Mouse (Mus musculus) stomach, embryonic 14.5 days (tissue): Measurements from ENCODE around the gene Ifi208. TPM values are rescaled to one million over a fixed set of nuclear protein-coding genes. Genes with fewer than 3 reads are reported as not detected.
"Not testable (repeated sequence)": the region's sequence is repeated elsewhere in the genome, so short reads cannot be mapped to it uniquely, and the experiment has no call there.

Experiments used
- ATAC-seq: fragments of 200-750 bp; cut with Nextera tagmentation; 2 replicates; pipeline ENCODE4 v1.8.0; 2017; ENCODE audit warnings: low read depth, moderate TSS enrichment; ENCODE audit not compliant: insufficient number of reproducible peaks, insufficient read depth, low FRiP score
- H3K27ac ChIP-seq: fragments of 300-500 bp; sonication (generic); 2 replicates; pipeline ENCODE4 v1.5.1; 2014; ENCODE audit warnings: mild to moderate bottlenecking, low read length, moderate library complexity, mixed read lengths
- H3K27me3 ChIP-seq: fragments of 300-500 bp; sonication (generic); 2 replicates; pipeline ENCODE4 v1.6.1; 2014; ENCODE audit warnings: low read length, control low read depth, mixed read lengths; ENCODE audit not compliant: control insufficient read depth, insufficient read depth
- H3K36me3 ChIP-seq: fragments of 300-500 bp; sonication (generic); 2 replicates; pipeline ENCODE4 v1.6.1; 2014; ENCODE audit warnings: mild to moderate bottlenecking, control low read depth, low read length, moderate library complexity, mixed read lengths; ENCODE audit not compliant: control insufficient read depth, insufficient read depth
- H3K4me1 ChIP-seq: fragments of 300-500 bp; sonication (generic); 2 replicates; pipeline ENCODE4 v1.6.1; 2014; ENCODE audit warnings: low read length, control low read depth, mixed read lengths; ENCODE audit not compliant: control insufficient read depth, insufficient read depth
- H3K4me2 ChIP-seq: fragments of 300-500 bp; sonication (generic); replicated peaks from 2 replicates; pipeline ENCODE4 v1.6.1; 2014; ENCODE audit warnings: low read depth, low read length, control low read depth
- H3K4me3 ChIP-seq: fragments of 300-500 bp; sonication (generic); 2 replicates; pipeline ENCODE4 v1.5.1; 2014; ENCODE audit warnings: low read depth, low read length, control low read depth
- H3K9ac ChIP-seq: fragments of 300-500 bp; sonication (generic); replicated peaks from 2 replicates; pipeline ENCODE4 v1.6.1; 2014; ENCODE audit warnings: low read depth, mild to moderate bottlenecking, control low read depth, low read length, moderate library complexity, mixed read lengths
- H3K9me3 ChIP-seq: fragments of 300-500 bp; sonication (generic); 2 replicates; pipeline ENCODE4 v1.6.1; 2016; ENCODE audit warnings: low read depth, low read length, control low read depth; ENCODE audit not compliant: control insufficient read depth
- WGBS: fragments of 180-500 bp; shearing (Covaris S2); extraction: QIAGEN DNeasy Blood & Tissue Kit; methylation state at CpG from one replicate; pipeline ENCODE4 v1.1.7; 2014; 5-methylcytosine and 5-hydroxymethylcytosine counted together
- polyA plus RNA-seq: library from polyadenylated mRNA; unstranded; fragments of >200 nt; fragmentation: Nextera tagmentation; extraction: Ambion mirVana; gene quantifications from 2 replicates; pipeline ENCODE4 v1.2.1, GENCODE M21; 2014

Ifi208 gene
- polyA plus RNA-seq = not detected in 2 replicates

DNA sequence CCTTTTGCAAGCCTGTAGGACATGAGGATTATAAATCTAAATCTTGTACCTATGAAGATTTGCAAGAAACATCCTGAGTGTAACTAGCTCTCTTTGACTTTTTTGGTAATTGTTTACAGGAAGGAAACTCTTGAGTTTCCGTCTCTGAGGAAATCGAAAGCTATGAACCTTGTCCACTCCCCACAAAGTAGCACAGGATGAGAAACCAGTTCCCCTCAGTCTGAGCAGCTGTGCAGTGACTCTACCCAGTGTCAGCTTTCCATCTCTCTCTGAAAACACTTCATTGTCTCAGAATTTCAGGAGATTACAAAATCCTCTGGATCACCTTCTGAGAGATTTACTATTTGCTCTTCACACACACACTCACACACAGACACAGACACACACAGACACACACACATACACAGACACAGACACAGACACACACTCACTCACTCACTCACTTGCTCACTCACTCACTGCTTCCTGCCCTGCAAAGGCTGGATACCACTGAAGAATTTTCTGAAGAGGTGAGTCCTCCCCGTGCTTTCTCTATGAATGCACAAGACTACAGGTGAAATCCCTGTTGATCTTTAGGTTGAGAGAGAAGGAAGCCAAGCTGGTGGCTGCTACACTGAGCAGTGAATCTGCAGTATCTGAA is at the start of gene Ifi208:
Gene Ifi208, plus strand, starts transcription at position 218 of the 640 bp plus-strand sequence.
- not testable (repeated sequence) for H3K27ac ChIP-seq, H3K4me1 ChIP-seq, H3K4me2 ChIP-seq, H3K27me3 ChIP-seq, H3K36me3 ChIP-seq, ATAC-seq, H3K9ac ChIP-seq, H3K4me3 ChIP-seq, H3K9me3 ChIP-seq
- 38% methylated on average over 3 of the region's 3 CpGs for WGBS

GRCm38 (mm10) chr1:173624052-173624451 is 49.4 kb upstream of the Ifi208 start:
- no peak overlapping the region for H3K27ac ChIP-seq
- H3K36me3 ChIP-seq = no peaks in the 10 kb centered on the region
- H3K4me2 ChIP-seq = no peak overlapping the region
- H3K9me3 ChIP-seq = no peaks in the 10 kb centered on the region
- 89% methylated on average over 2 of the region's 2 CpGs for WGBS
- no peaks in the 10 kb centered on the region for H3K27me3 ChIP-seq
- H3K4me1 ChIP-seq = no peaks in the 10 kb centered on the region
- no peak for ATAC-seq
- H3K9ac ChIP-seq = no peak overlapping the region
- H3K4me3 ChIP-seq = no peak overlapping the region

DNA sequence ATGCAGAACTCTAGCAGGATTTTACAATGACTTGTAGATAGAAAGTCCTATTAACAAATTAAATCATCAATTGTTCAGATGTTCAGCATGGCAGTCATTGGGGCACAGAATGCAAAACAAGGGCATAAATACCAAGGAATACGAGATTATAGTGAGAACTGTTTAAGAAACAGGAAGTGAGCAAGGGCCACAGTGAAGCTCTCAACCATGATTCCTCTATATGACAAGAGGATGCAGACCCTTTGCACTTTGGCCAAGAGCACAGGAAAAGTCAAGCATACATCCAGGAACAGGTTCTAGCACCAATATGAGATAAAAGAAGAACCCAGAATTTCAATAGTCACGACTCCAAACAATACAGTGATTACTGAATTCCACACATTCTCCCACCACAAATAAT is 46.8 kb upstream of the Ifi208 start:
- H3K27ac ChIP-seq = no peak overlapping the region
- ATAC-seq = no peak

GRCm38 (mm10) chr1:173630622-173631021 is 42.9 kb upstream of the Ifi208 start, which contains the start of gene Ifi209:
Gene Ifi209 (plus strand): TSS chr1:173630917.
- not testable (repeated sequence) for H3K4me2 ChIP-seq, H3K27ac ChIP-seq, H3K27me3 ChIP-seq, H3K9ac ChIP-seq, H3K4me1 ChIP-seq, H3K9me3 ChIP-seq, H3K36me3 ChIP-seq, ATAC-seq, H3K4me3 ChIP-seq
- 77% methylated on average over 2 of the region's 2 CpGs for WGBS

More for the DNA sequence above, 46.8 kb upstream of the Ifi208 start:
- H3K9ac ChIP-seq = no peak overlapping the region
- H3K36me3 ChIP-seq = no peaks in the 10 kb centered on the region
- no peaks in the 10 kb centered on the region for H3K9me3 ChIP-seq
- no peaks in the 10 kb centered on the region for H3K4me1 ChIP-seq
- no peaks in the 10 kb centered on the region for H3K27me3 ChIP-seq
- H3K4me3 ChIP-seq = no peak overlapping the region
- no peak overlapping the region for H3K4me2 ChIP-seq
- WGBS = 67% methylated on average over 2 of the region's 2 CpGs

DNA sequence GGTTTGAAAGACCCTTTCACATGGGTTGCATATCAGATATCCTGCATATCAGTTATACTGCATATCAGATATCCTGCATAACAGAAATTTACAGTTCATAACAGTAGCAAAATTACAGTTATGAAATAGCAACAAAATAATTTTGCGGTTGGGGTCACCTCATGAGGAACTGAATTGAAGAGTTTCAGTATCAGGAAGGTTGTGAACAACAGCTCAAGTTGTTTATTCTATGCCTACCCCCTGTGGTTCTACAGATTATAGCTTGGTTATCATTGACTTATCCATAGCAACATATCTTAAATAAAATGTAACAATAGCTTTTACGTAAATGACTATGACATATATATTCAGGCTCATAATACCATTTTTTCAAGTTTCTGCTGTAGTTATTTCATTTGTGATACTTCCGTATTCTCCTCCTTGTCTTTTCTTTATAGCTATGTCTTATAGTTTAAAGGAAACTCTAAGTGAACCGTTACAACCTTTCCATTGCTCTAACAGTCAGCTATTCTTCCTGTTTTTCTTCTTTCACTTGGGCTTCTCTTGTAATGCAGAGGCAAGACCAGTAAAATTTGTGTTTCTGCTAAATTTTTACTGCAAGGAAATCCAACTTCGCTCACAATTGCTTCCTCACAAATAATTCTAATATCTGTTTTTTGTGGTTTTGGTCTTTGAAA is 39.4 kb upstream of the Ifi208 start:
- ATAC-seq = no peak
- Histone ChIP-seq H3K9me3 (no peaks in the 10 kb centered on the region), H3K4me1 (no peaks in the 10 kb centered on the region), H3K27me3 (no peaks in the 10 kb centered on the region), H3K36me3 (no peaks in the 10 kb centered on the region), H3K27ac (no peak overlapping the region), H3K9ac (no peak overlapping the region), H3K4me3 (no peak overlapping the region), H3K4me2 (no peak overlapping the region)
- WGBS = 86% methylated on average over 5 of the region's 5 CpGs

- no peaks in the 10 kb centered on the region for H3K4me1 ChIP-seq
- H3K36me3 ChIP-seq = no peaks in the 10 kb centered on the region
- no peak overlapping the region for H3K27ac ChIP-seq
- ATAC-seq = no peak
- no peak overlapping the region for H3K9ac ChIP-seq
- 75% methylated on average over 2 of the region's 2 CpGs for WGBS
- no peaks in the 10 kb centered on the region for H3K27me3 ChIP-seq
- no peaks in the 10 kb centered on the region for H3K9me3 ChIP-seq
- no peak overlapping the region for H3K4me3 ChIP-seq
- H3K4me2 ChIP-seq = no peak overlapping the region
Measured at GRCm38 (mm10) chr1:173645393-173645792, 28.1 kb upstream of the Ifi208 start.

- Histone ChIP-seq H3K9ac (no peak overlapping the region), H3K4me2 (no peak overlapping the region), H3K4me1 (no peaks in the 10 kb centered on the region), H3K27me3 (no peaks in the 10 kb centered on the region), H3K36me3 (no peaks in the 10 kb centered on the region), H3K27ac (no peak overlapping the region), H3K9me3 (no peaks in the 10 kb centered on the region), H3K4me3 (no peak overlapping the region)
- 82% methylated on average over 4 of the region's 4 CpGs for WGBS
- ATAC-seq = no peak
Measured at GRCm38 (mm10) chr1:173657973-173658372, 15.5 kb upstream of the Ifi208 start.

DNA sequence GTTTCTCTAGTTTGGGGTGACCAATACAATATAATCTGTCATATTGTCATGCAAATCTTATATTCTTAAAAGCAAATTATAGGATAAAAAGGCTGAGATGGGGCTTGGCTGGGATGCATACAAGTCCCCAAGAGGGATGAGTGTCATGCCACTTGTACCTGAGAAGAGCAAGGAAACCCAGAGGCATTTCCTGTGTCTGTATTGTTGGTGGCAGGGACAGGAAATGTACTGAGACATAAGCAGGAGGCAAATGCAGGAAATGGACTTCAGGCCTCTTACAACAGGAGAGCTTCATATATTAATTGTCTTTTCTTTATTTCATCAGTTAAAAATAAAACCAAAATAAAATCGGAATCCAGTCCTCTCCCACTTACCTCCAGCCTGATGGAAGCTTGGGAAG is 5.1 kb downstream of the Ifi208 start:
- not testable (repeated sequence) for H3K9me3 ChIP-seq, H3K27me3 ChIP-seq, H3K4me1 ChIP-seq, ATAC-seq, H3K9ac ChIP-seq, H3K27ac ChIP-seq, H3K4me3 ChIP-seq, H3K36me3 ChIP-seq, H3K4me2 ChIP-seq
- WGBS = 73% methylated on average over 1 of the region's 1 CpGs
